Mouse (Mus musculus) ES-E14 (cell line): Measurements from ENCODE around the gene Abca4.

ENCODE experiments used
- CHD2 ChIP-seq: IDR thresholded peaks from 2 replicates; pipeline ENCODE4 v1.6.1; 2014; ENCODE audit warnings: mild to moderate bottlenecking, low read depth, low read length, inconsistent platforms
- MAFK ChIP-seq: IDR thresholded peaks from 2 replicates; pipeline ENCODE4 v1.6.1; 2014; ENCODE audit warnings: mild to moderate bottlenecking, low read depth, low read length, inconsistent platforms; ENCODE audit not compliant: insufficient read depth
- ZC3H11A ChIP-seq: IDR thresholded peaks from 2 replicates; pipeline ENCODE4 v1.6.1; 2012; ENCODE audit warnings: low read depth, mild to moderate bottlenecking, inconsistent platforms, low read length, borderline replicate concordance
- ZNF384 ChIP-seq: IDR thresholded peaks from 2 replicates; pipeline ENCODE4 v1.6.1; 2012; ENCODE audit warnings: low read depth, low read length, inconsistent platforms

GRCm38 (mm10) chr3:122099713-122100112 is 55.5 kb downstream of the Abca4 start:
- TF ChIP-seq CHD2, result no peak
- TF ChIP-seq ZC3H11A, result no peak
- no peak for TF ChIP-seq MAFK
- no peak for TF ChIP-seq ZNF384
